Mouse (Mus musculus): Measurements from ENCODE around the gene Mybph. TPM values are rescaled to one million over a fixed set of nuclear protein-coding genes. Genes with fewer than 3 reads are reported as not detected.

The Mybph gene
- total and polyA plus RNA-seq, 2 experiments, result not detected

GRCm38 (mm10) chr1:134219608-134220007 is 26.4 kb downstream of the Mybph start:
- 86% methylated on average over 5 of the region's 5 CpGs for WGBS
- no peaks in the 10 kb centered on the region for H3K36me3 ChIP-seq (ENCODE audit: control insufficient read depth, insufficient read depth, low read length)
- no peaks in the 10 kb centered on the region for H3K79me2 ChIP-seq (ENCODE audit: control insufficient read depth, insufficient read depth, low read length)
- no peak overlapping the region for H3K9ac ChIP-seq (ENCODE audit: low read depth, low read length)
- TF ChIP-seq CTCF (IDR thresholded peaks at IDR 0.05; ENCODE audit: low read depth, low read length) (no peak), POLR2A (IDR thresholded peaks at IDR 0.05; ENCODE audit: extremely low read depth, insufficient read depth, low read length) (no peak)
- DNase-seq (ENCODE audit: extremely low read depth, low read depth, low spot score), result no peak
- no peak overlapping the region for H3K4me3 ChIP-seq (ENCODE audit: insufficient read depth, low read depth, low read length)
- no peak overlapping the region for H3K27ac ChIP-seq (replicated peaks; ENCODE audit: insufficient read depth, low read depth, low read length)
- H3K4me1 ChIP-seq (ENCODE audit: control insufficient read depth, insufficient read depth, low read length), result peaks cover 26% of the 10 kb centered on the region
- no peaks in the 10 kb centered on the region for H3K27me3 ChIP-seq (ENCODE audit: control insufficient read depth, insufficient read depth, low read length)

DNA sequence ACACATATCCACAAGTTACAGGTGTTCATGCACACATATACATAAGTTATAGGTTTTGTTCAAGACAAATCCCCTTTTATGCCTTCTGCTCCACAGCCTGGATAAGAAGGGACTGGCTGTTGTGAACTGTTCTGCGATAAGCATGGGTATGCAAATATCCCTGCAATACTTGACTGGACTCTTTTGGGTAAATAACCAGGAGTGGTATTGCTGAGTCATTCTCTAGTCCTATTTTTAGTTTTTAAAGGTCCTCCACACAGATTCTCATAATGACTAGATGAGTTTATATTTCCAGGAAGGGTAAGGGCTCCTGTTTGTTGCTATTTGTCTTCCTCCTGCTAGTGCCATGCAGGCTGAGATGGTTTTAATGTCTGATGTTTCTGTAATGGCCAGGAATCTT is 27.9 kb downstream of the Mybph start:
- Histone ChIP-seq H3K27me3 (ENCODE audit: control insufficient read depth, insufficient read depth, low read length) (no peaks in the 10 kb centered on the region), H3K36me3 (ENCODE audit: control insufficient read depth, insufficient read depth, low read length) (no peaks in the 10 kb centered on the region), H3K4me3 (ENCODE audit: insufficient read depth, low read depth, low read length) (no peak overlapping the region), H3K79me2 (ENCODE audit: control insufficient read depth, insufficient read depth, low read length) (no peaks in the 10 kb centered on the region), H3K9ac (ENCODE audit: low read depth, low read length) (no peak overlapping the region), H3K4me1 (ENCODE audit: control insufficient read depth, insufficient read depth, low read length) (peaks cover 26% of the 10 kb centered on the region), H3K27ac (replicated peaks; ENCODE audit: insufficient read depth, low read depth, low read length) (peak overlapping the region; percentile 60)
- WGBS, result 22% methylated on average over 1 of the region's 1 CpGs
- peak; percentile 88 for DNase-seq (ENCODE audit: extremely low read depth, low read depth, low spot score)
- TF ChIP-seq CTCF (IDR thresholded peaks at IDR 0.05; ENCODE audit: low read depth, low read length) (no peak), POLR2A (IDR thresholded peaks at IDR 0.05; ENCODE audit: extremely low read depth, insufficient read depth, low read length) (no peak)

GRCm38 (mm10) chr1:134222122-134223055 is 29.1 kb downstream of the Mybph start:
- 23% methylated on average over 8 of the region's 8 CpGs for WGBS
- no peaks in the 10 kb centered on the region for H3K36me3 ChIP-seq (ENCODE audit: control insufficient read depth, insufficient read depth, low read length)
- TF ChIP-seq POLR2A (IDR thresholded peaks at IDR 0.05; ENCODE audit: extremely low read depth, insufficient read depth, low read length) (no peak), CTCF (IDR thresholded peaks at IDR 0.05; ENCODE audit: low read depth, low read length) (no peak)
- H3K79me2 ChIP-seq (ENCODE audit: control insufficient read depth, insufficient read depth, low read length), result no peaks in the 10 kb centered on the region
- H3K9ac ChIP-seq (ENCODE audit: low read depth, low read length), result peak overlapping the region; percentile 4; the same call in 1 of the 2 replicates
- H3K27me3 ChIP-seq (ENCODE audit: control insufficient read depth, insufficient read depth, low read length), result no peaks in the 10 kb centered on the region
- H3K4me3 ChIP-seq (ENCODE audit: insufficient read depth, low read depth, low read length), result no peak overlapping the region
- peaks cover 21% of the 10 kb centered on the region for H3K4me1 ChIP-seq (ENCODE audit: control insufficient read depth, insufficient read depth, low read length)
- DNase-seq (ENCODE audit: extremely low read depth, low read depth, low spot score), result peak; percentile 90
- H3K27ac ChIP-seq (replicated peaks; ENCODE audit: insufficient read depth, low read depth, low read length), result peak overlapping the region; percentile 64

GRCm38 (mm10) chr1:134224649-134225227 is 31.5 kb downstream of the Mybph start:
- DNase-seq (ENCODE audit: extremely low read depth, low read depth, low spot score), result no peak
- 89% methylated on average over 12 of the region's 12 CpGs for WGBS

GRCm38 (mm10) chr1:134225375-134225774 is 32.1 kb downstream of the Mybph start:
- WGBS, result 89% methylated on average over 5 of the region's 5 CpGs
- TF ChIP-seq CTCF (IDR thresholded peaks at IDR 0.05; ENCODE audit: low read depth, low read length) (no peak), POLR2A (IDR thresholded peaks at IDR 0.05; ENCODE audit: extremely low read depth, insufficient read depth, low read length) (no peak)
- H3K27me3 ChIP-seq (ENCODE audit: control insufficient read depth, insufficient read depth, low read length), result no peaks in the 10 kb centered on the region

More at GRCm38 (mm10) chr1:134224649-134225227, 31.5 kb downstream of the Mybph start:
- no peaks in the 10 kb centered on the region for H3K79me2 ChIP-seq (ENCODE audit: control insufficient read depth, insufficient read depth, low read length)
- H3K4me3 ChIP-seq (ENCODE audit: insufficient read depth, low read depth, low read length), result no peak overlapping the region
- H3K4me1 ChIP-seq (ENCODE audit: control insufficient read depth, insufficient read depth, low read length), result peaks cover 10% of the 10 kb centered on the region
- no peak overlapping the region for H3K9ac ChIP-seq (ENCODE audit: low read depth, low read length)
- H3K36me3 ChIP-seq (ENCODE audit: control insufficient read depth, insufficient read depth, low read length), result no peaks in the 10 kb centered on the region
- no peaks in the 10 kb centered on the region for H3K27me3 ChIP-seq (ENCODE audit: control insufficient read depth, insufficient read depth, low read length)
- TF ChIP-seq POLR2A (IDR thresholded peaks at IDR 0.05; ENCODE audit: extremely low read depth, insufficient read depth, low read length) (no peak), CTCF (IDR thresholded peaks at IDR 0.05; ENCODE audit: low read depth, low read length) (no peak)
- H3K27ac ChIP-seq (replicated peaks; ENCODE audit: insufficient read depth, low read depth, low read length), result no peak overlapping the region

More at GRCm38 (mm10) chr1:134225375-134225774, 32.1 kb downstream of the Mybph start:
- H3K4me1 ChIP-seq (ENCODE audit: control insufficient read depth, insufficient read depth, low read length), result peaks cover 10% of the 10 kb centered on the region
- no peak overlapping the region for H3K4me3 ChIP-seq (ENCODE audit: insufficient read depth, low read depth, low read length)
- no peak overlapping the region for H3K27ac ChIP-seq (replicated peaks; ENCODE audit: insufficient read depth, low read depth, low read length)
- no peak for DNase-seq (ENCODE audit: extremely low read depth, low read depth, low spot score)
- H3K36me3 ChIP-seq (ENCODE audit: control insufficient read depth, insufficient read depth, low read length), result no peaks in the 10 kb centered on the region
- H3K79me2 ChIP-seq (ENCODE audit: control insufficient read depth, insufficient read depth, low read length), result no peaks in the 10 kb centered on the region
- H3K9ac ChIP-seq (ENCODE audit: low read depth, low read length), result no peak overlapping the region
